Mouse (Mus musculus) stomach, adult 2 months (tissue): ENCODE results near the gene Jchain. TPM values are rescaled to one million over a fixed set of nuclear protein-coding genes. Genes with fewer than 3 reads are reported as not detected.

ENCODE experiments used
- polyA plus RNA-seq: library from polyadenylated mRNA; depleted of rRNA; stranded (reverse); fragments of >200 nt; gene quantifications from 2 replicates; pipeline ENCODE4 v1.2.3, GENCODE M21; 2012; rRNA removed

Jchain gene
- polyA plus RNA-seq = 1.3 and 2.0 TPM in 2 replicates

DNA sequence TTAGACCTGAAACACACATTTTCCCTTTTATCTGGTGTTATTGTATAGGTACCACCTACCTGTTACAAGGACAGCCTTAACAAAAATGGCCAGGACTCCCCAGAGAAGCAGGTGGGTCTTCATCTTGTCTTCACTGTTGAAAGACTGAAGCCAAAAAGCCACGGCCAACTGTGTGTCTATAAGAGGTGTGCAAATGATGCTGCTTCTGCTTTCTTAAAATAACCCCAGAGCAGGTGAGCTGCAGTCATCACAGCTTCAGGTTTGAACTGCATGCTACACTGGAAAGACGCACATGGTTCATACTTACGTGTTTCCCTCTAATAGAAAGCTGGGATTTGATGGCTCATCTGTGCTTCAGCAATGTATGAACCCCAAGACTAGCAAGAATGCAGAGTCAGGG, at the start of gene Jchain:
Jchain (minus strand) TSS at position 235 of the 400 bp plus-strand sequence.

GRCm38 (mm10) chr5:88564501-88565147, 36.9 kb upstream of the Jchain start, which contains the start of gene Rufy3:
Rufy3 (plus strand) TSS chr5:88565040.

GRCm38 (mm10) chr5:88554086-88554886, 26.6 kb upstream of the Jchain start, which contains the start of gene Utp3:
Utp3 (plus strand) TSS chr5:88554462.

GRCm38 (mm10) chr5:88487675-88488074, 40.0 kb downstream of the Jchain start, which contains the start of gene Enam:
Enam (plus strand) TSS chr5:88487975.

Other genes starting within 250 kb of the Jchain start
- gene Prol1, start 210.6 kb downstream of the Jchain start, polyA plus RNA-seq = not detected in 2 replicates
- gene Amtn, start 151.8 kb downstream of the Jchain start, polyA plus RNA-seq = not detected in 2 replicates
- not detected in 2 replicates for gene Ambn, start 71.9 kb downstream of the Jchain start, polyA plus RNA-seq
- not detected in 2 replicates for gene Enam, start 39.9 kb downstream of the Jchain start, polyA plus RNA-seq
- 1.8 and 2.5 TPM in 2 replicates for gene Utp3, start 26.6 kb upstream of the Jchain start, polyA plus RNA-seq
- 2.4 and 3.4 TPM in 2 replicates for gene Rufy3, start 37.1 kb upstream of the Jchain start, polyA plus RNA-seq
- 14.7 and 30.1 TPM in 2 replicates for gene Grsf1, start 148.3 kb upstream of the Jchain start, polyA plus RNA-seq
- 1.6 and 1.7 TPM in 2 replicates for gene Mob1b, start 193.0 kb upstream of the Jchain start, polyA plus RNA-seq
- gene Dck, start 237.1 kb upstream of the Jchain start, polyA plus RNA-seq = 0.75 and 0.97 TPM in 2 replicates